Mouse (Mus musculus) CD4-positive, CD25-positive, alpha-beta regulatory T cell, adult 2 months (primary cell): ENCODE measurements around the gene Gm11007.
"Not testable (repeated sequence)": the region's sequence is repeated elsewhere in the genome, so short reads cannot be mapped to it uniquely, and the experiment has no call there.

ENCODE experiments used
- DNase-seq: peaks from one replicate; pipeline ENCODE4 v3.0.0-alpha.2; 2012; ENCODE audit warnings: low read depth, low spot score

Gene Gm11007

GRCm38 (mm10) chr2:175643678-175644077, at the start of gene Gm11007:
TSS of gene Gm11007 (plus strand) at chr2:175643978.
- not testable (repeated sequence) for DNase-seq
